Mouse (Mus musculus) midbrain, embryonic 13.5 days (tissue): ENCODE measurements around the gene B3galnt1. TPM values are rescaled to one million over a fixed set of nuclear protein-coding genes. Genes with fewer than 3 reads are reported as not detected.

ENCODE experiments used
- ATAC-seq: fragments of 200-750 bp; cut with Nextera tagmentation; 2 replicates; pipeline ENCODE4 v1.8.0; 2017; ENCODE audit warnings: mild to moderate bottlenecking, moderate TSS enrichment, moderate library complexity
- H3K27ac ChIP-seq: fragments of 300-500 bp; sonication (generic); 2 replicates; pipeline ENCODE4 v1.5.1; 2015; ENCODE audit warnings: inconsistent platforms, mild to moderate bottlenecking, moderate library complexity
- H3K27me3 ChIP-seq: fragments of 300-500 bp; sonication (generic); 2 replicates; pipeline ENCODE4 v1.6.1; 2015; ENCODE audit warnings: mild to moderate bottlenecking, inconsistent platforms
- H3K36me3 ChIP-seq: fragments of 300-500 bp; sonication (generic); 2 replicates; pipeline ENCODE4 v1.6.1; 2015; ENCODE audit warnings: mild to moderate bottlenecking, inconsistent platforms
- H3K4me1 ChIP-seq: fragments of 300-500 bp; sonication (generic); replicated peaks from 2 replicates; pipeline ENCODE4 v1.6.1; 2015; ENCODE audit warnings: inconsistent platforms
- H3K4me2 ChIP-seq: fragments of 300-500 bp; sonication (generic); replicated peaks from 2 replicates; pipeline ENCODE4 v1.6.1; 2015; ENCODE audit warnings: moderate library complexity, mild to moderate bottlenecking, inconsistent platforms
- H3K4me3 ChIP-seq: fragments of 300-500 bp; sonication (generic); replicated peaks from 2 replicates; pipeline ENCODE4 v1.5.1; 2015; ENCODE audit warnings: mild to moderate bottlenecking, inconsistent platforms
- H3K9ac ChIP-seq: fragments of 300-500 bp; sonication (generic); replicated peaks from 2 replicates; pipeline ENCODE4 v1.6.1; 2015; ENCODE audit warnings: mild to moderate bottlenecking, inconsistent platforms
- H3K9me3 ChIP-seq: fragments of 300-500 bp; sonication (generic); 2 replicates; pipeline ENCODE4 v1.6.1; 2016; ENCODE audit warnings: mild to moderate bottlenecking, inconsistent platforms
- WGBS: fragments of 180-500 bp; shearing (Covaris S2); methylation state at CpG from one replicate; pipeline ENCODE4 v1.1.7; 2015; 5-methylcytosine and 5-hydroxymethylcytosine counted together
- polyA plus RNA-seq: library from polyadenylated mRNA; unstranded; fragments of >200 nt; fragmentation: Nextera tagmentation; extraction: Ambion mirVana; gene quantifications from 2 replicates; pipeline ENCODE4 v1.2.1, GENCODE M21; 2015

B3galnt1 gene
- polyA plus RNA-seq, 1 experiment from 2014 or later, result 64.6 TPM

GRCm38 (mm10) chr3:69559975-69560330 lies 38.8 kb downstream of the B3galnt1 start:
- no peaks in the 10 kb centered on the region for H3K4me1 ChIP-seq
- H3K27me3 ChIP-seq, result no peaks in the 10 kb centered on the region
- 93% methylated on average over 7 of the region's 7 CpGs for WGBS

GRCm38 (mm10) chr3:69559316-69559974 lies 39.3 kb downstream of the B3galnt1 start:
- no peaks in the 10 kb centered on the region for H3K36me3 ChIP-seq
- H3K9ac ChIP-seq, result no peak overlapping the region
- no peaks in the 10 kb centered on the region for H3K4me1 ChIP-seq
- H3K9me3 ChIP-seq, result no peaks in the 10 kb centered on the region
- 92% methylated on average over 6 of the region's 6 CpGs for WGBS
- no peak overlapping the region for H3K4me2 ChIP-seq
- no peaks in the 10 kb centered on the region for H3K27me3 ChIP-seq
- ATAC-seq, result no peak
- H3K4me3 ChIP-seq, result no peak overlapping the region
- no peak overlapping the region for H3K27ac ChIP-seq

More at GRCm38 (mm10) chr3:69559975-69560330, 38.8 kb downstream of the B3galnt1 start:
- Histone ChIP-seq H3K36me3 (no peaks in the 10 kb centered on the region), H3K27ac (no peak overlapping the region), H3K9ac (no peak overlapping the region), H3K4me2 (no peak overlapping the region), H3K4me3 (no peak overlapping the region), H3K9me3 (no peaks in the 10 kb centered on the region)
- ATAC-seq, result no peak

- no peak for ATAC-seq
- Histone ChIP-seq H3K4me3 (no peak overlapping the region), H3K9me3 (no peaks in the 10 kb centered on the region), H3K9ac (no peak overlapping the region), H3K27me3 (no peaks in the 10 kb centered on the region), H3K4me1 (no peaks in the 10 kb centered on the region), H3K36me3 (peaks cover 16% of the 10 kb centered on the region), H3K4me2 (no peak overlapping the region), H3K27ac (no peak overlapping the region)
- 81% methylated on average over 12 of the region's 12 CpGs for WGBS
Observed at GRCm38 (mm10) chr3:69556092-69556778, 42.5 kb downstream of the B3galnt1 start.

GRCm38 (mm10) chr3:69555511-69555910 lies 43.2 kb downstream of the B3galnt1 start:
- WGBS, result 91% methylated on average over 6 of the region's 6 CpGs
- ATAC-seq, result no peak
- Histone ChIP-seq H3K36me3 (peaks cover 16% of the 10 kb centered on the region), H3K4me1 (no peaks in the 10 kb centered on the region), H3K4me2 (no peak overlapping the region), H3K9me3 (no peaks in the 10 kb centered on the region), H3K27ac (no peak overlapping the region), H3K9ac (no peak overlapping the region), H3K4me3 (no peak overlapping the region), H3K27me3 (no peaks in the 10 kb centered on the region)

- peaks cover 21% of the 10 kb centered on the region for H3K36me3 ChIP-seq
- no peak overlapping the region for H3K9ac ChIP-seq
- H3K4me1 ChIP-seq, result peaks cover 14% of the 10 kb centered on the region
- WGBS, result 80% methylated on average over 4 of the region's 4 CpGs
- H3K9me3 ChIP-seq, result no peaks in the 10 kb centered on the region
- H3K4me3 ChIP-seq, result no peak overlapping the region
- H3K27ac ChIP-seq, result no peak overlapping the region
- H3K27me3 ChIP-seq, result no peaks in the 10 kb centered on the region
- ATAC-seq, result no peak
- H3K4me2 ChIP-seq, result no peak overlapping the region
Observed at GRCm38 (mm10) chr3:69549602-69550001, 49.2 kb downstream of the B3galnt1 start.

- Histone ChIP-seq H3K4me1 (peaks cover 14% of the 10 kb centered on the region), H3K27me3 (no peaks in the 10 kb centered on the region), H3K36me3 (peaks cover 18% of the 10 kb centered on the region), H3K4me3 (no peak overlapping the region), H3K9me3 (no peaks in the 10 kb centered on the region), H3K9ac (no peak overlapping the region), H3K4me2 (no peak overlapping the region), H3K27ac (no peak overlapping the region)
- 81% methylated on average over 22 of the region's 22 CpGs for WGBS
- peak; percentile 35 for ATAC-seq
Observed at GRCm38 (mm10) chr3:69548704-69549455, 49.9 kb downstream of the B3galnt1 start.

GRCm38 (mm10) chr3:69545017-69545416 lies 53.7 kb downstream of the B3galnt1 start:
- H3K4me3 ChIP-seq, result no peak overlapping the region
- H3K4me1 ChIP-seq, result peaks cover 19% of the 10 kb centered on the region
- 64% methylated on average over 5 of the region's 5 CpGs for WGBS
- no peak overlapping the region for H3K4me2 ChIP-seq
- H3K9ac ChIP-seq, result no peak overlapping the region; the same call in 1 of the 2 replicates
- no peaks in the 10 kb centered on the region for H3K9me3 ChIP-seq
- H3K36me3 ChIP-seq, result peaks cover 6% of the 10 kb centered on the region; the same call in 1 of the 2 replicates
- 0 out of 2 replicates have a peak, but pooled peaks have one; percentile 58 for ATAC-seq
- peaks cover 7% of the 10 kb centered on the region; the same call in 1 of the 2 replicates for H3K27me3 ChIP-seq
- 0 out of 2 replicates have a peak overlapping the region, but pooled peaks have one; percentile 39 for H3K27ac ChIP-seq

- no peak overlapping the region for H3K9ac ChIP-seq
- peaks cover 25% of the 10 kb centered on the region for H3K4me1 ChIP-seq
- H3K4me2 ChIP-seq, result no peak overlapping the region
- H3K9me3 ChIP-seq, result no peaks in the 10 kb centered on the region
- peaks cover 8% of the 10 kb centered on the region; the same call in 1 of the 2 replicates for H3K27me3 ChIP-seq
- ATAC-seq, result no peak
- no peak overlapping the region for H3K27ac ChIP-seq
- H3K36me3 ChIP-seq, result no peaks in the 10 kb centered on the region
- WGBS, result 96% methylated on average over 1 of the region's 1 CpGs
- no peak overlapping the region for H3K4me3 ChIP-seq
Observed at GRCm38 (mm10) chr3:69543730-69544129, 55.0 kb downstream of the B3galnt1 start.

- WGBS, result 50% methylated on average over 8 of the region's 8 CpGs
- Histone ChIP-seq H3K4me2 (no peak overlapping the region), H3K4me1 (peaks cover 23% of the 10 kb centered on the region), H3K36me3 (no peaks in the 10 kb centered on the region), H3K9ac (no peak overlapping the region), H3K9me3 (no peaks in the 10 kb centered on the region), H3K4me3 (no peak overlapping the region), H3K27me3 (peaks cover 13% of the 10 kb centered on the region), H3K27ac (no peak overlapping the region; the same call in 1 of the 2 replicates)
- peak; percentile 68 for ATAC-seq
Observed at GRCm38 (mm10) chr3:69542962-69543361, 55.8 kb downstream of the B3galnt1 start.

- Histone ChIP-seq H3K36me3 (no peaks in the 10 kb centered on the region), H3K9me3 (no peaks in the 10 kb centered on the region), H3K4me1 (peaks cover 51% of the 10 kb centered on the region), H3K4me3 (no peak overlapping the region), H3K27ac (peak overlapping the region; percentile 67), H3K9ac (no peak overlapping the region), H3K4me2 (peak overlapping the region; percentile 15; the same call in 1 of the 2 replicates), H3K27me3 (peaks cover 42% of the 10 kb centered on the region)
- peak; percentile 65 for ATAC-seq
- 30% methylated on average over 25 of the region's 25 CpGs for WGBS
Observed at GRCm38 (mm10) chr3:69535941-69536647, 62.7 kb downstream of the B3galnt1 start.

GRCm38 (mm10) chr3:69535486-69535885 lies 63.3 kb downstream of the B3galnt1 start:
- peaks cover 41% of the 10 kb centered on the region for H3K27me3 ChIP-seq
- H3K27ac ChIP-seq, result peak overlapping the region; percentile 67; the same call in 1 of the 2 replicates
- peak overlapping the region; percentile 15; the same call in 1 of the 2 replicates for H3K4me2 ChIP-seq
- H3K4me3 ChIP-seq, result no peak overlapping the region
- 29% methylated on average over 10 of the region's 10 CpGs for WGBS
- H3K36me3 ChIP-seq, result no peaks in the 10 kb centered on the region
- H3K4me1 ChIP-seq, result peaks cover 51% of the 10 kb centered on the region
- no peak overlapping the region for H3K9ac ChIP-seq
- no peaks in the 10 kb centered on the region for H3K9me3 ChIP-seq
- peak; percentile 84 for ATAC-seq
